Mouse (Mus musculus): ENCODE data around the gene Thoc5. TPM values are rescaled to one million over a fixed set of nuclear protein-coding genes. Genes with fewer than 3 reads are reported as not detected.

Thoc5 gene
- polyA plus RNA-seq, 1 experiment from 2014 or later, result 66.9 TPM

DNA sequence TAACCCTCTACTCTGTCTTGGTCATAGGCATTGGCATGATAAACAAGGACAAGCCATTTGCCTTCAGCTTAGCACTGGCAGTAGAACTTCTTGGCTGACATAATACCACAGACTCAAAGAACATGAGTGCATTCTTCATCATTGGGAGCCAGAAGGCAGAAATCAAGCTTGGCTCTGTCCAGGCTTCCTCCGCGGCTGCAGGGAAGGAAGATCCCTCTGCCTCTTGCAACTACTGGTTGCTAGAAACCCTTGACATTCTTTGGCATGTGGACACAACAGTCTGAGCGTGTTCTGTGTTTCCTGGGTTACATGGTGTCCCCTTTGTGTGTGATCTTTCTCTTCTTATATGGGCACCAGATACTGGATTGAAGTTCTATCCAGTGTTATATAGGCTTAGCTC, 8.1 kb upstream of the Thoc5 start:
- Histone ChIP-seq H3K36me3 (ENCODE audit: control insufficient read depth, insufficient read depth, low read length) (peaks cover 68% of the 10 kb centered on the region), H3K27me3 (ENCODE audit: control insufficient read depth, insufficient read depth, low read length) (no peaks in the 10 kb centered on the region), H3K9ac (replicated peaks; ENCODE audit: low read length) (no peak overlapping the region), H3K9me3 (ENCODE audit: control insufficient read depth, low read length) (no peaks in the 10 kb centered on the region), H3K27ac (replicated peaks; ENCODE audit: low read depth, low read length) (no peak overlapping the region), H3K4me3 (replicated peaks; ENCODE audit: low read depth, low read length) (no peak overlapping the region), H3K4me2 (ENCODE audit: low read length) (no peak overlapping the region), H3K4me1 (ENCODE audit: control insufficient read depth, insufficient read depth, low read length) (no peaks in the 10 kb centered on the region)
- WGBS, result 97% methylated on average over 3 of the region's 3 CpGs
- DNase-seq (no peak), ATAC-seq (ENCODE audit: low FRiP score, low TSS enrichment) (no peak)

DNA sequence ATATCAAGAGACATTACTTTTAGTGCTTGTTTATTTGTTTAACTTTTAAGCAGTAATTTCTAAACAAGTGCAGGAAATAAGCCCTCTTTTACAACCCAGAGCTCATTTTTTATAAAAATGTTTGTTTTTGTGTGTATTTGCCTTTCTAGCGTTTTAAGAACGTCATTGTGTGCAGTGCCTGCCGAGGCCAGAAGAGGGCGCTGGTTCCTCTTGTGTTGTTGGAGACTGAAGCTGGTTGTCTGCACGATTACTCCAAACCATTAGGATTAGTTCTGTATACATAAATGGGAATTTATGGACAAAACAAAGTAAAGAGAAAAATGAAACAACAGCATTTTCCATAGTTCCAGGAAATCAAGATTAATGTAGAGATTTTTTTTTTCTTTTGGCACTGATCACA, 5.3 kb downstream of the Thoc5 start:
- peaks cover 50% of the 10 kb centered on the region for H3K36me3 ChIP-seq (ENCODE audit: control insufficient read depth, insufficient read depth, low read length)

DNA sequence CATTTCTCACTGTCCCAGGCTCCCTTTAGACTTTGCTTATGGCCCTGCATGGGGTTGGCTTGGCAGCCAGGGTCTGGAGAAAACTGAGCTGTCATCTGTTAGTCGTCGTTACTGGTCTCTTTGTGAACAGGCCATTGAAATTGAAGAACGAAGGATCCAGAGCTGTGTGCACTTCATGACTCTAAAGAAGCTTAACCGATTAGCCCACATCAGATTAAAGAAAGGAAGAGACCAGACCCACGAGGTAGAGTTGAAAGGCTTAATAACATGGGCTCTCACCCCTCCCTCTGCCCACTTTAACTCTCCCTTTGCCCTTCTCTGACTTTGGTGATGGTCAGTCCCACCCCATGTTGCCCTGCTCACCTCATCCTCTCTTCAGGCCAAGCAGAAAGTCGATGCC, 6.8 kb downstream of the Thoc5 start:
- 88% methylated on average over 6 of the region's 6 CpGs for WGBS
- peaks cover 61% of the 10 kb centered on the region for H3K36me3 ChIP-seq (ENCODE audit: control insufficient read depth, insufficient read depth, low read length)
- no peaks in the 10 kb centered on the region for H3K9me3 ChIP-seq (ENCODE audit: control insufficient read depth, low read length)
- no peak overlapping the region for H3K4me3 ChIP-seq (replicated peaks; ENCODE audit: low read depth, low read length)
- ATAC-seq (ENCODE audit: low FRiP score, low TSS enrichment) (no peak), DNase-seq (no peak)
- H3K27me3 ChIP-seq (ENCODE audit: control insufficient read depth, insufficient read depth, low read length), result no peaks in the 10 kb centered on the region
- H3K9ac ChIP-seq (replicated peaks; ENCODE audit: low read length), result no peak overlapping the region
- no peak overlapping the region for H3K27ac ChIP-seq (replicated peaks; ENCODE audit: low read depth, low read length)
- no peak overlapping the region for H3K4me2 ChIP-seq (ENCODE audit: low read length)
- no peaks in the 10 kb centered on the region for H3K4me1 ChIP-seq (ENCODE audit: control insufficient read depth, insufficient read depth, low read length)

More for the DNA sequence above, 5.3 kb downstream of the Thoc5 start:
- Histone ChIP-seq H3K27ac (replicated peaks; ENCODE audit: low read depth, low read length) (no peak overlapping the region), H3K4me3 (replicated peaks; ENCODE audit: low read depth, low read length) (no peak overlapping the region), H3K9ac (replicated peaks; ENCODE audit: low read length) (no peak overlapping the region), H3K27me3 (ENCODE audit: control insufficient read depth, insufficient read depth, low read length) (no peaks in the 10 kb centered on the region), H3K9me3 (ENCODE audit: control insufficient read depth, low read length) (no peaks in the 10 kb centered on the region), H3K4me1 (ENCODE audit: control insufficient read depth, insufficient read depth, low read length) (peaks cover 6% of the 10 kb centered on the region), H3K4me2 (ENCODE audit: low read length) (no peak overlapping the region)
- ATAC-seq (ENCODE audit: low FRiP score, low TSS enrichment) (no peak), DNase-seq (peak; percentile 36)
- 73% methylated on average over 5 of the region's 5 CpGs for WGBS

DNA sequence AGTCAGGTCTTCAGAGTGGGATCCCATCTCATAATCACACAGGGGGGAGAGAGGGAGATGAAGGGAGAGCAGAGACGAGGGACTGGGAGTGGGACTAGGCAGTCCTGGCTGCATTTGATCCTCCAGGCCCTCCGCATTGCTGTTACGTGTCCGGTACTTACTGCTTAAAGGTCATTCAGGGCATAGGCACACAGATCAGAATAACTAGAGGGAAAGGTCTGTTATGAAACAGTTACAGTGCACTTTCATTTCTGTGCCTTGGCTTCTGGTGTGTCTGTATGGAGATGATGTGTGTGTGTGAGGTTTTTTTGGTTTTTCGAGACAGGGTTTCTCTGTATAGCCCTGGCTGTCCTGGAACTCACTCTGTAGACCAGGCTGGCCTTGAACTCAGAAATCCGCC, 11.1 kb downstream of the Thoc5 start:
- Histone ChIP-seq H3K36me3 (ENCODE audit: control insufficient read depth, insufficient read depth, low read length) (peaks cover 76% of the 10 kb centered on the region), H3K9ac (replicated peaks; ENCODE audit: low read length) (no peak overlapping the region), H3K4me2 (ENCODE audit: low read length) (no peak overlapping the region), H3K4me1 (ENCODE audit: control insufficient read depth, insufficient read depth, low read length) (no peaks in the 10 kb centered on the region), H3K4me3 (replicated peaks; ENCODE audit: low read depth, low read length) (no peak overlapping the region), H3K27ac (replicated peaks; ENCODE audit: low read depth, low read length) (no peak overlapping the region), H3K27me3 (ENCODE audit: control insufficient read depth, insufficient read depth, low read length) (no peaks in the 10 kb centered on the region), H3K9me3 (ENCODE audit: control insufficient read depth, low read length) (no peaks in the 10 kb centered on the region)
- DNase-seq (no peak), ATAC-seq (ENCODE audit: low FRiP score, low TSS enrichment) (no peak)
- 95% methylated on average over 6 of the region's 6 CpGs for WGBS

DNA sequence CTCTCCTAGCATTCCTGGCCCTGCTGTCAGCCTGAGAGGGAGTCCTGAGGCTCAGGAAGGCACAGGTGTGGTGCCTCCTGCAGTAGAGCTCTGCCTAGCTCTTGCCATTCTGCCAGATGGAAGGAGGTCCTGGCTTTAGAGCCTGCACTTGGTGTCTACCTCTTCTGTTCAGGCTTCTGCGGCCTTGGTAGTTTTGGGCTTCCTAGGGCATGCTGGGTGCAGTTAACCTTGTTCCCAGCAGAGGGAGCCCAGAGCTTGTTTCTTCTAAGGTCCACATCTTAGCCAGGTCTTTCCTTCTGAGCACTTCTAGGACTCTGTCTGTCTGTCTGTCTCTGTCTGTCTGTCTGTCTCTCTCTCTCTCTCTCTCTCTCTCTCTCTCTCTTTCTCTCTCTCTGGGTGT, 20.9 kb downstream of the Thoc5 start:
- DNase-seq, result peak; percentile 86
- Histone ChIP-seq H3K9ac (replicated peaks; ENCODE audit: low read length) (no peak overlapping the region), H3K27me3 (ENCODE audit: control insufficient read depth, insufficient read depth, low read length) (no peaks in the 10 kb centered on the region), H3K9me3 (ENCODE audit: control insufficient read depth, low read length) (no peaks in the 10 kb centered on the region), H3K4me1 (ENCODE audit: control insufficient read depth, insufficient read depth, low read length) (no peaks in the 10 kb centered on the region), H3K27ac (replicated peaks; ENCODE audit: low read depth, low read length) (no peak overlapping the region), H3K4me3 (replicated peaks; ENCODE audit: low read depth, low read length) (no peak overlapping the region), H3K4me2 (ENCODE audit: low read length) (no peak overlapping the region), H3K36me3 (ENCODE audit: control insufficient read depth, insufficient read depth, low read length) (peaks cover 93% of the 10 kb centered on the region)
- ATAC-seq (ENCODE audit: low FRiP score, low TSS enrichment), result no peak
- WGBS, result 44% methylated on average over 1 of the region's 1 CpGs

DNA sequence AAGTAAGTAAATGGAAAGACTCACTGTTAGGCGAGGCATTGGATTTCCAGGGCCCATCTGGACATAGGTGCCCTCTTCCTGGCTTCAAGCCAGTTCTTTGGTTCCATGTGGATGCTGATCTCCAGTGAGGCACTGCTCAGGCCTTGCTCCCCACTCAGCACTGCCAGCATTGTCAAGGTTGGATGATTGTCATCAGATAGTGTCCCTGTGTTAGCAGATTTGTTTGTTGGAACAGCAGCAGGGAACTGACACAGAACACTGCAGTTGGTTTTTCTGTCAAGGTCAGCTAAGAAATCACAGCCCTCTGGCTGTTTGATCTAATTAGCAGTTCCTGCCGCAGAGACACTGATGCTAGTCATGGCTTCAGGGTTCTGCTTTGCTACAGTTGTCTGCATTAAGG, 26.2 kb downstream of the Thoc5 start:
- DNase-seq (no peak), ATAC-seq (ENCODE audit: low FRiP score, low TSS enrichment) (no peak)
- no peak overlapping the region for H3K4me3 ChIP-seq (replicated peaks; ENCODE audit: low read depth, low read length)

DNA sequence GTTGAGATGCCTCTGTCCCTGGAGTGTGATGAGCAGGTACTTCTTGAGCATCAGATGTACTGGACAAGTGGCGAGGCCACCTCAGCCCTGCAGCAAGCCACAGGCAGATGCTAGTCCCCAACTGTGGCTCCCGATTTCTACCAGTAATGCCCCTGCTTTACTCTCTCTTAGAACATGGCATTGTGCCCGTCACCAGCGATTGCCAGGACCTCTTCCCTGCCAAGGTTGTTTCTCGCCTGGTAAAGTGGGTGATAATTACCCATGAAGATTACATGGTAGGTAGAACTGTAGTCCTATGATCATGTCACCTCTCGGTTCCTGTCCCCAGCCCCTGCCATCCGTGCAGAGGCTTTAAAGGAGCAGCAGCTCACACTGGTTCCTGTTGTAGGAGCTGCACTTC, 26.6 kb downstream of the Thoc5 start:
- DNase-seq (no peak), ATAC-seq (ENCODE audit: low FRiP score, low TSS enrichment) (no peak)
- no peaks in the 10 kb centered on the region for H3K9me3 ChIP-seq (ENCODE audit: control insufficient read depth, low read length)
- no peaks in the 10 kb centered on the region for H3K4me1 ChIP-seq (ENCODE audit: control insufficient read depth, insufficient read depth, low read length)
- H3K36me3 ChIP-seq (ENCODE audit: control insufficient read depth, insufficient read depth, low read length), result peaks cover 99% of the 10 kb centered on the region
- no peaks in the 10 kb centered on the region for H3K27me3 ChIP-seq (ENCODE audit: control insufficient read depth, insufficient read depth, low read length)
- H3K4me2 ChIP-seq (ENCODE audit: low read length), result no peak overlapping the region
- no peak overlapping the region for H3K27ac ChIP-seq (replicated peaks; ENCODE audit: low read depth, low read length)
- no peak overlapping the region for H3K9ac ChIP-seq (replicated peaks; ENCODE audit: low read length)
- no peak overlapping the region for H3K4me3 ChIP-seq (replicated peaks; ENCODE audit: low read depth, low read length)
- 91% methylated on average over 7 of the region's 7 CpGs for WGBS

More for the DNA sequence above, 26.2 kb downstream of the Thoc5 start:
- peaks cover 98% of the 10 kb centered on the region for H3K36me3 ChIP-seq (ENCODE audit: control insufficient read depth, insufficient read depth, low read length)
- no peaks in the 10 kb centered on the region for H3K27me3 ChIP-seq (ENCODE audit: control insufficient read depth, insufficient read depth, low read length)
- no peak overlapping the region for H3K9ac ChIP-seq (replicated peaks; ENCODE audit: low read length)
- H3K27ac ChIP-seq (replicated peaks; ENCODE audit: low read depth, low read length), result no peak overlapping the region
- no peaks in the 10 kb centered on the region for H3K9me3 ChIP-seq (ENCODE audit: control insufficient read depth, low read length)
- H3K4me1 ChIP-seq (ENCODE audit: control insufficient read depth, insufficient read depth, low read length), result no peaks in the 10 kb centered on the region
- no peak overlapping the region for H3K4me2 ChIP-seq (ENCODE audit: low read length)
- WGBS, result 91% methylated on average over 2 of the region's 2 CpGs

DNA sequence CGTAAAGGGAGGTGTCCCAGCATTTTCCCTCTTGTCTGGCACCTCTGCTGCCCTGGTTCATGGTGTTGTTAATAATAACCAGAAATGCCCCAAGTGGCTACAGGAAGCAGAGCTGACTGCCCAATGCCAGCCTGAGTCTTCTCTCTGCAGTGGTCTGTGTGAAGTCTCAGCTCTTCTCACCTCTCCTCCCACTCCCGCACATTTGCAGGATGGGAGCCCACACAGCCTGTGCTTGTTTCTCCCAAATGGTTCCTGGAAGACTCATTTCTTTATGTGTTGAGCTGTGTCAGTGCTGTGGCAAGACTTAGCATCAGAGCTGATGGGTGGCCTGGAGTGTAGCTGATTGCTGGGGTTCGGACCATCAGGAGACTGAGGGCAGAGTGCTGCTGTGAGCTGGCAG, 32.1 kb downstream of the Thoc5 start:
- 95% methylated on average over 3 of the region's 3 CpGs for WGBS
- Histone ChIP-seq H3K4me1 (ENCODE audit: control insufficient read depth, insufficient read depth, low read length) (0 out of 2 replicates have a peak, but pooled peaks cover 3% of the 10 kb centered on the region), H3K4me2 (ENCODE audit: low read length) (no peak overlapping the region), H3K36me3 (ENCODE audit: control insufficient read depth, insufficient read depth, low read length) (peaks cover 90% of the 10 kb centered on the region), H3K27me3 (ENCODE audit: control insufficient read depth, insufficient read depth, low read length) (no peaks in the 10 kb centered on the region), H3K27ac (replicated peaks; ENCODE audit: low read depth, low read length) (no peak overlapping the region), H3K9me3 (ENCODE audit: control insufficient read depth, low read length) (no peaks in the 10 kb centered on the region), H3K4me3 (replicated peaks; ENCODE audit: low read depth, low read length) (no peak overlapping the region), H3K9ac (replicated peaks; ENCODE audit: low read length) (no peak overlapping the region)
- DNase-seq, result no peak
- ATAC-seq (ENCODE audit: low FRiP score, low TSS enrichment), result no peak

DNA sequence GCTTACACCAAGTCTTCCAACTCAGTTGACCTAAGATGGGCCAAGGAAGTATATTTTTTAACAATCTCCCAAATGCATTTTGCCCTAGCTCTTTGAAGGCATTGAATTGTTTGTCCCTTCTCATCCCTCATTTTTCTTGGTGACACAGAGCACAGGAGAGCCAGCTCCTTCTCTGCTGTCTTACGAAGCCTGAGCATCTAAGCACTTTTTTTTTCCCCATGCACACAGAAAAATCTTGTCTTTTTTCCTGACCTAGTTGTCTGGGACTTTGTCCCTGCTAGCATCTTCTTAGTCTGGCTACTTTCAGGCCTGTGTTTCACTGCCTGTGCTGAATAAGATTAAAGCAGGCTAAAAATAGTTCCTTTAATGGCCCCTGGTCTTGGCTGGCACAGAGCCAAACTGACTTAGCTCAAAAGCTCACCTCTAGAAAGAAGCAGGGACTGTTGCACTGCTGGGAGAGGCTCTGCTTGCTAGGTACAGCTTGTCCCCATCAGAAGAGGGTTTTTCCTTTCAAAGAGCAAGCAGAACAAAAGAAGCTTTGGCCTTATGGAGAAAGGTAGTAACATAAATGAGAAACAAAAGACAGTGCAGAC, 36.0 kb downstream of the Thoc5 start:
- DNase-seq, result peak; percentile 69
- Histone ChIP-seq H3K4me1 (ENCODE audit: control insufficient read depth, insufficient read depth, low read length) (0 out of 2 replicates have a peak, but pooled peaks cover 3% of the 10 kb centered on the region), H3K27me3 (ENCODE audit: control insufficient read depth, insufficient read depth, low read length) (no peaks in the 10 kb centered on the region), H3K9ac (replicated peaks; ENCODE audit: low read length) (no peak overlapping the region), H3K4me2 (ENCODE audit: low read length) (no peak overlapping the region), H3K9me3 (ENCODE audit: control insufficient read depth, low read length) (no peaks in the 10 kb centered on the region), H3K36me3 (ENCODE audit: control insufficient read depth, insufficient read depth, low read length) (peaks cover 52% of the 10 kb centered on the region), H3K4me3 (replicated peaks; ENCODE audit: low read depth, low read length) (no peak overlapping the region), H3K27ac (replicated peaks; ENCODE audit: low read depth, low read length) (peak overlapping the region; percentile 2; the same call in 1 of the 2 replicates)
- no peak for ATAC-seq (ENCODE audit: low FRiP score, low TSS enrichment)
- WGBS, result 58% methylated on average over 1 of the region's 1 CpGs

All from midbrain, embryonic 14.5 days (tissue).